Mouse (Mus musculus): ENCODE measurements around the gene Clpb.

DNA sequence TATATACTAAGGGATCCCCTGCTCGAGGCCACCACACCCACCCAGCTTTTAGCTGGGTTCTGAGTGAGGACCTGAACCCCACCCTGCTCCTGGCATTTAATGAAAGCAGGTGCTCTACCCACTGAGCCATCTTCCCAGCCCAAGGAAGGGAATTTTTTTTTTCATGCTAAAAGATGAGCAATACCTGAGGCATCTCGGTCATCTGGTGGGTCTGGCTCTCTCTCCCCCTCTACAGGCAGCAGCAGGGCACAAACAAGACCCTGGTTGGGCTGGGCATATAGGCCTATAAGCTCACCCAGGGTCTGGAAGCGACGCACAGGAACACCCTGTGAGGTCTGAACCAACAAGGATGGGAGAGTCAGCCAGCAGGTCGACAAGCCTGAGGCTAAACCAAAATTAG lies 169.9 kb downstream of the Clpb start:
- TF ChIP-seq TAL1 (IDR thresholded peaks at IDR 0.05; ENCODE audit: low read length): no peak
- TF ChIP-seq GATA1 (IDR thresholded peaks at IDR 0.05; ENCODE audit: low read length): no peak
